Mouse (Mus musculus): ENCODE measurements around the gene Wfdc3. TPM values are rescaled to one million over a fixed set of nuclear protein-coding genes. Genes with fewer than 3 reads are reported as not detected.

Wfdc3 gene
- 1 to 10 TPM; 1.3 to 1.5 TPM for total RNA-seq (2021)
- long read RNA-seq, experiment 1, partial matches to known transcripts = 0 of 1 reads
- long read RNA-seq, experiment 1, other reads (novel, unspliced or antisense) = 1 of 1 reads
- long read RNA-seq, experiment 2, partial matches to known transcripts = 0 of 1 reads
- long read RNA-seq, experiment 2, other reads (novel, unspliced or antisense) = 1 of 1 reads

- peak; percentile 92 to 96 for DNase-seq (ENCODE audit: low spot score in 2 of 2)
Measured at GRCm38 (mm10) chr2:164745843-164746479, at the start of gene Wfdc3, which contains the start of gene Dnttip1. Wfdc3 (minus strand) TSS chr2:164745931. Dnttip1 (plus strand) TSS chr2:164745983.

- peak; percentile 84 to 85 for DNase-seq (ENCODE audit: low spot score in 2 of 2)
Measured at GRCm38 (mm10) chr2:164794293-164794692, 48.6 kb upstream of the Wfdc3 start.

- DNase-seq (ENCODE audit: low spot score in 2 of 2) = no peak
Measured at GRCm38 (mm10) chr2:164793772-164794171, 48.0 kb upstream of the Wfdc3 start.

- DNase-seq (ENCODE audit: low spot score in 2 of 2) = peak; percentile 57 to 65
Measured at GRCm38 (mm10) chr2:164793236-164793635, 47.5 kb upstream of the Wfdc3 start.

- no peak for DNase-seq (ENCODE audit: low spot score in 2 of 2)
Measured at GRCm38 (mm10) chr2:164792400-164793190, 46.9 kb upstream of the Wfdc3 start.

GRCm38 (mm10) chr2:164791841-164792261 is 46.1 kb upstream of the Wfdc3 start:
- DNase-seq (ENCODE audit: low spot score in 2 of 2) = no peak

- no peak for DNase-seq (ENCODE audit: low spot score in 2 of 2)
Measured at GRCm38 (mm10) chr2:164790451-164790850, 44.7 kb upstream of the Wfdc3 start.

- DNase-seq (ENCODE audit: low spot score in 2 of 2) = no peak
Measured at GRCm38 (mm10) chr2:164788411-164788810, 42.7 kb upstream of the Wfdc3 start.

- DNase-seq (ENCODE audit: low spot score in 2 of 2) = no peak
Measured at GRCm38 (mm10) chr2:164787779-164788178, 42.0 kb upstream of the Wfdc3 start.

- DNase-seq (ENCODE audit: low spot score in 2 of 2) = no peak
Measured at GRCm38 (mm10) chr2:164787032-164787431, 41.3 kb upstream of the Wfdc3 start.

GRCm38 (mm10) chr2:164786388-164786885 is 40.7 kb upstream of the Wfdc3 start:
- DNase-seq (ENCODE audit: low spot score in 2 of 2) = no peak

GRCm38 (mm10) chr2:164785481-164786387 is 40.0 kb upstream of the Wfdc3 start, which contains the start of gene Snx21:
Snx21 (plus strand) TSS chr2:164785823.
- DNase-seq (ENCODE audit: low spot score in 2 of 2) = peak; percentile 83 to 86

GRCm38 (mm10) chr2:164784869-164785420 is 39.2 kb upstream of the Wfdc3 start:
- no peak for DNase-seq (ENCODE audit: low spot score in 2 of 2)

- DNase-seq (ENCODE audit: low spot score in 2 of 2) = no peak
Measured at GRCm38 (mm10) chr2:164783926-164784581, 38.3 kb upstream of the Wfdc3 start.

GRCm38 (mm10) chr2:164781876-164782275 is 36.1 kb upstream of the Wfdc3 start:
- DNase-seq (ENCODE audit: low spot score in 2 of 2) = no peak

GRCm38 (mm10) chr2:164779481-164780086 is 33.9 kb upstream of the Wfdc3 start, which contains the start of gene Tnnc2:
Tnnc2 (minus strand) TSS chr2:164779967.
- DNase-seq (ENCODE audit: low spot score in 2 of 2) = no peak

GRCm38 (mm10) chr2:164778809-164779208 is 33.1 kb upstream of the Wfdc3 start:
- DNase-seq (ENCODE audit: low spot score in 2 of 2) = no peak

GRCm38 (mm10) chr2:164778015-164778287 is 32.2 kb upstream of the Wfdc3 start:
- DNase-seq (ENCODE audit: low spot score in 2 of 2) = no peak

- no peak for DNase-seq (ENCODE audit: low spot score in 2 of 2)
Measured at GRCm38 (mm10) chr2:164777246-164778014, 31.7 kb upstream of the Wfdc3 start.

Measured in left cerebral cortex, adult 18-20 months (tissue).